Mouse (Mus musculus) stomach, embryonic 15.5 days (tissue): Measurements from ENCODE around the gene Colgalt1. TPM values are rescaled to one million over a fixed set of nuclear protein-coding genes. Genes with fewer than 3 reads are reported as not detected.

ENCODE experiments used
- ATAC-seq: fragments of 200-750 bp; cut with Nextera tagmentation; 2 replicates; pipeline ENCODE4 v1.8.0; 2017; ENCODE audit warnings: low read depth, moderate number of reproducible peaks, moderate TSS enrichment; ENCODE audit not compliant: insufficient read depth, low FRiP score
- H3K27ac ChIP-seq: fragments of 300-500 bp; sonication (generic); 2 replicates; pipeline ENCODE4 v1.5.1; 2015; ENCODE audit warnings: mild to moderate bottlenecking, inconsistent platforms
- H3K27me3 ChIP-seq: fragments of 300-500 bp; sonication (generic); replicated peaks from 2 replicates; pipeline ENCODE4 v1.6.1; 2015; ENCODE audit warnings: inconsistent platforms
- H3K36me3 ChIP-seq: fragments of 300-500 bp; sonication (generic); 2 replicates; pipeline ENCODE4 v1.6.1; 2015; ENCODE audit warnings: inconsistent platforms
- H3K4me1 ChIP-seq: fragments of 300-500 bp; sonication (generic); 2 replicates; pipeline ENCODE4 v1.6.1; 2015; ENCODE audit warnings: inconsistent platforms
- H3K4me2 ChIP-seq: fragments of 300-500 bp; sonication (generic); 2 replicates; pipeline ENCODE4 v1.6.1; 2015; ENCODE audit warnings: mild to moderate bottlenecking, inconsistent platforms
- H3K4me3 ChIP-seq: fragments of 300-500 bp; sonication (generic); replicated peaks from 2 replicates; pipeline ENCODE4 v1.5.1; 2015; ENCODE audit warnings: inconsistent platforms
- H3K9ac ChIP-seq: fragments of 300-500 bp; sonication (generic); 2 replicates; pipeline ENCODE4 v1.6.1; 2015; ENCODE audit warnings: inconsistent platforms
- H3K9me3 ChIP-seq: fragments of 300-500 bp; sonication (generic); 2 replicates; pipeline ENCODE4 v1.6.1; 2016; ENCODE audit warnings: inconsistent platforms
- WGBS: fragments of 180-500 bp; shearing (Covaris S2); methylation state at CpG from one replicate; pipeline ENCODE4 v1.1.7; 2015; 5-methylcytosine and 5-hydroxymethylcytosine counted together
- polyA plus RNA-seq: library from polyadenylated mRNA; unstranded; fragments of >200 nt; fragmentation: Nextera tagmentation; extraction: Ambion mirVana; gene quantifications from 2 replicates; pipeline ENCODE4 v1.2.1, GENCODE M21; 2015

The Colgalt1 gene
- polyA plus RNA-seq, 1 experiment from 2014 or later, result 75.1 TPM

- 6% methylated on average over 22 of the region's 22 CpGs for whole genome bisulfite sequencing
- H3K4me3 ChIP-seq, result peak overlapping the region; percentile 27
- H3K27me3 ChIP-seq, result peaks cover 27% of the 10 kb centered on the region
- H3K4me2 ChIP-seq, result peak overlapping the region; percentile 53
- H3K36me3 ChIP-seq, result no peaks in the 10 kb centered on the region
- no peak overlapping the region for H3K27ac ChIP-seq
- H3K4me1 ChIP-seq, result peaks cover 25% of the 10 kb centered on the region
- no peaks in the 10 kb centered on the region for H3K9me3 ChIP-seq
- no peak overlapping the region for H3K9ac ChIP-seq
- ATAC-seq, result peak; percentile 75
Measured at GRCm38 (mm10) chr8:71665331-71666130, 54.7 kb downstream of the Colgalt1 start.

- Histone ChIP-seq H3K27me3 (peaks cover 27% of the 10 kb centered on the region; the same call in 1 of the 2 replicates), H3K4me1 (peaks cover 34% of the 10 kb centered on the region), H3K9ac (no peak overlapping the region), H3K9me3 (no peaks in the 10 kb centered on the region), H3K4me2 (no peak overlapping the region), H3K36me3 (no peaks in the 10 kb centered on the region), H3K4me3 (no peak overlapping the region), H3K27ac (no peak overlapping the region)
- WGBS, result 40% methylated on average over 1 of the region's 1 CpGs
- no peak for ATAC-seq
Measured at GRCm38 (mm10) chr8:71666855-71667254, 56.1 kb downstream of the Colgalt1 start.

DNA sequence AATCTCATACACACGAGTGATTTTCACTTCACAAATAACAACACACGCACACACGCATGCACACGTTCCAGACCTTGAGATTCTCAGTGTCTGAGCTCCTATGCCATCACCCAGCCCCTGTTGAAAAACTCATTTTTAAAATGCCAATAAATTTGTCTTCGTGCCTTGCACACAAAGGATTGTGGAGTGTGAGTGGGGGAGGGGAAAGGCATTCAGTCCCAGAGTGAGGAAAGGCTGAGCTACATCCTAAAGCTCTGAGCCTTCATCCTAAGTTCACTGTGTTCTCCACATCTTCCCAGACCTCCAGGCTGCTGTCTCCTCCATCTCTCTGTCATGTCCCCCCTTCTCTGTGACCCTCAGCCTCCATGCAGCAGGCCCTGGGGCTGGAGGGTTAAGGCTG lies 56.5 kb downstream of the Colgalt1 start:
- H3K27me3 ChIP-seq, result peaks cover 27% of the 10 kb centered on the region; the same call in 1 of the 2 replicates
- H3K9ac ChIP-seq, result no peak overlapping the region
- no peak overlapping the region for H3K4me2 ChIP-seq
- WGBS, result 53% methylated on average over 5 of the region's 5 CpGs
- no peak overlapping the region for H3K27ac ChIP-seq
- no peaks in the 10 kb centered on the region for H3K9me3 ChIP-seq
- ATAC-seq, result no peak
- peaks cover 34% of the 10 kb centered on the region for H3K4me1 ChIP-seq
- no peaks in the 10 kb centered on the region for H3K36me3 ChIP-seq
- no peak overlapping the region for H3K4me3 ChIP-seq

GRCm38 (mm10) chr8:71668220-71668975 lies 57.6 kb downstream of the Colgalt1 start:
- H3K9me3 ChIP-seq, result no peaks in the 10 kb centered on the region
- peaks cover 22% of the 10 kb centered on the region; the same call in 1 of the 2 replicates for H3K27me3 ChIP-seq
- ATAC-seq, result no peak
- no peak overlapping the region for H3K9ac ChIP-seq
- WGBS, result 2% methylated on average over 21 of the region's 21 CpGs
- no peak overlapping the region for H3K27ac ChIP-seq
- H3K4me1 ChIP-seq, result peaks cover 34% of the 10 kb centered on the region
- H3K4me2 ChIP-seq, result peak overlapping the region; percentile 39
- no peaks in the 10 kb centered on the region for H3K36me3 ChIP-seq
- no peak overlapping the region for H3K4me3 ChIP-seq

DNA sequence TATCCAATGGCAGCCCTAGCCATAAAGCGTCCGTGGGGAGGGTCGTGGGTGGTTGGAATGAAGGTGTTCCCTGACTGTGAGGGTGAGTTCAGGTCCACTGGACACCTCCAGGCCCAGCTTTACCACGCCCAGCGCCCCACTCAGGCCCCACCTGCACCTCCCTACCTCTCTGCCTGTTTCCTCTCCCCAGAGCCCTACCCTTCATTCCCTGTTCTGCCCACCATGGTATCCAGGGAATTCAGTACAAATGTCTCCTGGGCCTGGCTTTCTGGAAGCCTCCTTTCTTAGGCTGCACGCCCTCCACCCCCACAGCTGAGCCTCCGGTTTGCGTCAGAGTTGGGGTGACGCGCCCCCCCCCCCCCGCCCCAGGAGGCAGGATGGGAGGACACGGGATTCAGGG lies 59.4 kb downstream of the Colgalt1 start:
- no peaks in the 10 kb centered on the region for H3K36me3 ChIP-seq
- H3K27me3 ChIP-seq, result peaks cover 22% of the 10 kb centered on the region; the same call in 1 of the 2 replicates
- peak overlapping the region; percentile 92 for H3K4me2 ChIP-seq
- no peak overlapping the region for H3K9ac ChIP-seq
- H3K27ac ChIP-seq, result no peak overlapping the region
- H3K4me3 ChIP-seq, result peak overlapping the region; percentile 46
- no peaks in the 10 kb centered on the region for H3K9me3 ChIP-seq
- WGBS, result 13% methylated on average over 11 of the region's 12 CpGs
- no peak for ATAC-seq
- peaks cover 34% of the 10 kb centered on the region for H3K4me1 ChIP-seq

- no peaks in the 10 kb centered on the region for H3K36me3 ChIP-seq
- H3K4me3 ChIP-seq, result peak overlapping the region; percentile 46
- no peak overlapping the region for H3K27ac ChIP-seq
- peaks cover 22% of the 10 kb centered on the region; the same call in 1 of the 2 replicates for H3K27me3 ChIP-seq
- peak overlapping the region; percentile 92 for H3K4me2 ChIP-seq
- H3K4me1 ChIP-seq, result peaks cover 31% of the 10 kb centered on the region
- H3K9me3 ChIP-seq, result no peaks in the 10 kb centered on the region
- peak; percentile 14 for ATAC-seq
- no peak overlapping the region for H3K9ac ChIP-seq
- WGBS, result under 1% methylated on average over 63 of the region's 64 CpGs
Measured at GRCm38 (mm10) chr8:71670621-71671548, 60.1 kb downstream of the Colgalt1 start.

DNA sequence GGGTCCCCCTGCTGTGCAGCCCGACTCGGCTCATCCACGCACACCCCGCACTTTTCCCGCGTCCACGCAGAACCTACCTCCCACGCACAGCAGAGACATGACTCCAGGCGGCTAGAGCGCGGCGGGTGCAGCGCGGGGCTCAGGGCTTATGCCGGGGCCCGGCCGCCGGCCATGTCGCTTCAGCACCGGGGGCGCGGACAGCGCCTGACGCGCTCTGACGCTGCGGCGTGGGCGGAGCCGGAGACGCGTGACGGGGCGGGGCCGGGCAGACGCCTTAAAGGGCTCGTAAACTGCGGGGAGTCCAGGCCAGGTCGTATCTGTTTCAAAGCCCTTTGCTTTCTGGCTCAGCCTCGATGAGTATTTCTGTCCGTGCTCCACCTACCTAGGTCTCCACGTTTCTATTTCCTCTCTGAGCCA lies 60.8 kb downstream of the Colgalt1 start, which contains the start of gene Unc13a:
Gene Unc13a, minus strand, starts transcription at position 209 of the 417 bp plus-strand sequence.
- peak within 1 kb of the TSS; percentile 46 for H3K4me3 ChIP-seq
- peaks cover 21% of the 10 kb centered on the region; the same call in 1 of the 2 replicates for H3K27me3 ChIP-seq
- no peaks in the 10 kb centered on the region for H3K36me3 ChIP-seq
- ATAC-seq, result peak; percentile 51; the same call in 1 of the 2 replicates
- WGBS, result 0% methylated on average over 42 of the region's 42 CpGs
- no peaks in the 10 kb centered on the region for H3K9me3 ChIP-seq
- H3K9ac ChIP-seq, result 0 out of 2 replicates have a peak within 1 kb of the TSS, but pooled peaks have one; percentile 8
- no peak within 1 kb of the TSS for H3K27ac ChIP-seq
- H3K4me2 ChIP-seq, result peak within 1 kb of the TSS; percentile 92
- H3K4me1 ChIP-seq, result peaks cover 26% of the 10 kb centered on the region

DNA sequence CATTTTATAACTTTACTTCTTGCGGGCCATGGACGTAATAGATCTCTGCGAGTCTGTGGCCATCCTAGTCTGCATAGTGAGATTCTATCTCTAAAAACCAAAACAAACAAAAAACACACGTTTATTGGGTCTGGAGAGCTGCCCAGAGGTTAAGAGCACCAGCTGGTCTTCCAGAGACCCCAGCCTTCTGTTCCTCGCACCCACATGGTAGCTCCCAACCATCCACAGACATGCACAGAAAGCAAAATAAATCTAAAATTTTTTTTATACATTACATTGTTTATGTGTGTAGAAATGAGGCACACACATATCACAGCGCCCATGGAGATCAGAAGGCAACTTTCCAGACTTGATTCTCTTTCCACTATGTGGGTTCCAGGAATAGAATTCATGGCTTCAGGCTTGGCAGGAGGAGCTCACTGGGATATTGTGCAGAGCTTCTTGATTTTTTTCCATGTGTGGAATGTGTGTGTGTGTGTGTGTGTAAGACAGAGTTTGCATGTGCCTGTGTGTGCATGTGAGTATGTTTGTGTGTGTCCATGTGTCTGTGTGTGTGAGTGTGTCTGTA lies 61.5 kb downstream of the Colgalt1 start:
- H3K4me3 ChIP-seq, result peak overlapping the region; percentile 46; the same call in 1 of the 2 replicates
- peak overlapping the region; percentile 92 for H3K4me2 ChIP-seq
- H3K27ac ChIP-seq, result no peak overlapping the region
- no peaks in the 10 kb centered on the region for H3K9me3 ChIP-seq
- H3K36me3 ChIP-seq, result no peaks in the 10 kb centered on the region
- peaks cover 14% of the 10 kb centered on the region; the same call in 1 of the 2 replicates for H3K27me3 ChIP-seq
- H3K4me1 ChIP-seq, result peaks cover 26% of the 10 kb centered on the region
- no peak overlapping the region for H3K9ac ChIP-seq
- ATAC-seq, result no peak
- WGBS, result 60% methylated on average over 6 of the region's 6 CpGs

DNA sequence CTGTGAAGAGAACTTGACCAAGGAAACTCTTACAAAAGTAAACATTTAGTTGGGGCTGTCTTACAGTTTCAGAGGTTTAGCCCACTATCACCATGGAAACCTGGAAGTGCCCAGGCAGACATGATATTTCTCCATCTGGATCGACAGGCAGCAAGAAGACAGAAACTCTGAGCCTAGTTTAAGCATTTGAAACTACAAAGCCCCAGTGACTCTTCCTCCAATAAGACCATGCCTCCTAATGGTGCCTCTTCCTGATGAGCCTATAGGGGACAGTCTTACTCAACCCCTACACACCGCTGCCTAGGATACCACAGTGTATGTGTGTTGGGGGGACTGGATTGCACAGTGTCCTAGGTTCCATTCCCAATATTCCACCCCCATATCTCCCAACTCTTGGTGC lies 63.3 kb downstream of the Colgalt1 start:
- Histone ChIP-seq H3K4me3 (no peak overlapping the region), H3K27me3 (peaks cover 20% of the 10 kb centered on the region), H3K36me3 (no peaks in the 10 kb centered on the region), H3K9me3 (no peaks in the 10 kb centered on the region), H3K4me2 (no peak overlapping the region), H3K27ac (no peak overlapping the region), H3K9ac (no peak overlapping the region), H3K4me1 (peaks cover 13% of the 10 kb centered on the region)
- ATAC-seq, result no peak
- 66% methylated on average over 2 of the region's 2 CpGs for WGBS
